Mouse (Mus musculus): ENCODE data around the gene Mblac1. TPM values are rescaled to one million over a fixed set of nuclear protein-coding genes. Genes with fewer than 3 reads are reported as not detected.

The Mblac1 gene
- total RNA-seq (2021), result 7.0 and 8.9 TPM in 2 replicates
- long read RNA-seq, experiment 1, transcript Mblac1-201 (1 exons, 1,308 nt), result major isoform, 18 of 18 reads
- long read RNA-seq, experiment 1, partial matches to known transcripts, result 0 of 18 reads
- long read RNA-seq, experiment 1, other reads (novel, unspliced or antisense), result 0 of 18 reads
- long read RNA-seq, experiment 2, transcript Mblac1-201 (1 exons, 1,308 nt), result major isoform, 6 of 6 reads
- long read RNA-seq, experiment 2, partial matches to known transcripts, result 0 of 6 reads
- long read RNA-seq, experiment 2, other reads (novel, unspliced or antisense), result 0 of 6 reads

DNA sequence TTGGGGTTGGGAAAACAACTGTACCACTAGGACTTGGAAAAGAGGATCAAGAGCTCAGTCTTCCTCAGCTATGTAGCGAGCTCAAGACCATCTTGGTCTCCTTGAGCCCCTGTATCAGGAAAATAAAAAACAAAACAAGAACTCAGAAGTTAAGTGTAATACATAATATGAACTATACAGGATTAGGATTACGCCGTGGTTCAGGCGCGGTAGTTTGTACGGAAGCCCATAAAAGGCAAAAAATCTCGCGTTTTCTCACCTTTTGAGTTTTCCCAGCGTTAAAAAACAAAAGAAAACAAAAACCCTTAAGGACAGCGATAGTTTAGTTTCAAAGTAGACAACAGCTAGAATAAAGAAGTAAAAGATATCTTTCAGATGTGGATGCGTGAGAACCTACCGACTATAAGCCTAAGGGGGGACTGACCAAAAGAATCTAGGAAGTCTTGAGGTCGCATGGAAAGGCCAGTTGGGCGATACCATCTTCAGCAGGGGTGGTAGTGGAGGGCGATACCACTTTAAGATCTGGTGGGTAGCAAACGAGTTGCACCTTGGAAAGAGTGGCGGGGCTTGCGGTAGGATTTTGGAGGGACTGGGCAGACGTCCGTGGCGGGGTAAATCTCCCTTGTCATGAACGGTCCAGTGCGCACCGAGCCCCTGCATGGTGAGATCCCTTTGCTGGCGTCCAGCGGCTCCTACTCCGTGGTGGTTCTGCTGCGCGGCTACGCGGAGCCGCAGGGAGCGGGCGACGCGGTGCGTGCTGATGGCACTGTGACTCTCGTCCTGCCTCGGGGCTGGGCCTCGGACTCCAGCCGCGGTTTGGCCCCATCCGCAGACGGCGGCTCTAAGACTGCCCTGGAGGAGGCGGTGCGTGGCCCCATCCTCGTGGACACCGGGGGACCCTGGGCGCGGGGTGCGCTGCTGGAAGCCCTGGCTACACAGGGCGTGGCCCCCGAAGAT lies at the start of gene Mblac1:
TSS of gene Mblac1 (plus strand) at position 544 of the 957 bp plus-strand sequence.
- DNase-seq, result peak; percentile 90

DNA sequence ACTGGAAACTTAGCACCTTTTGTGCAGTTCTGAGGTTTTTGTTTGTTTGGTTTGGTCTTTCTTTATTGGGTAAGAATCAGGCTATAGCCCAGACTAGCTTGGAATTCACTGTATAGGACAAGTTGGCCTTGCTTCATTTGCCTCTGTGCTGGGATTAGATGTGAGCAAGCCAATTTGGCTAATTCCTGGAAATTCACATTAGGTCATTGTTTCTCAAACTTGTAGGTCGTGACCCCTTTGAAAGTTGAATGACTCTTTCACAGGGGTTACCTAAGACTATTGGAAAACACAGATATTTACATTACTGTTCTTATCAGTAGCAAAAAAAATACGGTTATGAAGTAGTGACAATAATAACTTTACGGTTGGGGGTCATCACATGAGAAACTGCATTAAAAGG lies 39.7 kb upstream of the Mblac1 start:
- DNase-seq, result no peak

DNA sequence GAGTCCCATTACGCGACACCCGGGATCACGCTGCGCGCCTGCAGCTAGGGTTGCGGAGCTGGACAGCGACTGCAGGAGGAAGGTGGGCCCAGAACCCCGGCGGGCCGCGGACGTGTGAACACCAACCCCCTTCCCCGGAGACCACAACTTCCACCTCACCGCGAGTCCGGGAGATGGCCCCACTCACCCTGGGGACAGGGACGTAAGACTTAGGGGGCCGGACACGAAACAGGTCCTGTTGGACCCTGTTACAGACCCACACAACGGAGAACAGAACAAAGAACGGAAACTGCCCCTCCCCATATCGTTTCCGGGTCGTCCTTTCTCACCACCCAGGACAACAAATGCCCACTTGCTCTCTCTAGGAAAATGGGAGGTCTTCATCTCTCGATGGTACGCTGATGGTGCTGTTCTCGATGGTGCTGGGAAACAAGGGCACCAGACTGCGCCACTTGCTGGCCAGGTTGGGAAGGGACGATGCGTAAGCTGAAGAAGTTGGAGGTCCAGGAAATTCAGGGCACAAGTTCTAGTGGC lies 38.6 kb upstream of the Mblac1 start, which contains the start of gene Zfp113:
TSS of gene Zfp113 (minus strand) at position 302 of the 534 bp plus-strand sequence.
- peak; percentile 93 for DNase-seq

DNA sequence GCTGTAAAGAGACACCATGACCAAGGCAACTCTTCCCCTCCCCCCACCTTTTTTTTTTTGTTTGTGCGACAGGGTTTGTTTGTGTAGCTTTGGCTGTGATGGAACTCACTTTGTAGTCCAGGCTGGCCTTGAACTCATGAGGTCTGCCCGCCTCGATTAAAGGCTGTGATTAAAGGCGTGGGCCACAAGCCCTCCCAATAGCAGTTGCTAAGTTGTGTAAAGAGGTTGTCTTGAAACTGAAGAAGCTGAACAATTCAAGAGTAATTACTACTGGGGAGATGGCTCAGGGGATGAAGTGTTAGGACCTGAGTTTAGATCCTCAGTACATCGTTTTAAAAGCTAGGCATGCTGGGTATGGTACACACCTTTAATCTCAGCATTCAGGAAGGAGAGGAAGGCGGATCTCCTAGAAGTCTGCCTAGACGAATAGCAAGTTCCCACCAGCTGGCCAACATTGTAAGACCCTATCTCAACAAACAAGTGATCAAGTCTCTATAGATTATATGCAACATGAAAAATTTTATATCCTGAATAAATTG lies 33.8 kb upstream of the Mblac1 start:
- DNase-seq, result no peak

DNA sequence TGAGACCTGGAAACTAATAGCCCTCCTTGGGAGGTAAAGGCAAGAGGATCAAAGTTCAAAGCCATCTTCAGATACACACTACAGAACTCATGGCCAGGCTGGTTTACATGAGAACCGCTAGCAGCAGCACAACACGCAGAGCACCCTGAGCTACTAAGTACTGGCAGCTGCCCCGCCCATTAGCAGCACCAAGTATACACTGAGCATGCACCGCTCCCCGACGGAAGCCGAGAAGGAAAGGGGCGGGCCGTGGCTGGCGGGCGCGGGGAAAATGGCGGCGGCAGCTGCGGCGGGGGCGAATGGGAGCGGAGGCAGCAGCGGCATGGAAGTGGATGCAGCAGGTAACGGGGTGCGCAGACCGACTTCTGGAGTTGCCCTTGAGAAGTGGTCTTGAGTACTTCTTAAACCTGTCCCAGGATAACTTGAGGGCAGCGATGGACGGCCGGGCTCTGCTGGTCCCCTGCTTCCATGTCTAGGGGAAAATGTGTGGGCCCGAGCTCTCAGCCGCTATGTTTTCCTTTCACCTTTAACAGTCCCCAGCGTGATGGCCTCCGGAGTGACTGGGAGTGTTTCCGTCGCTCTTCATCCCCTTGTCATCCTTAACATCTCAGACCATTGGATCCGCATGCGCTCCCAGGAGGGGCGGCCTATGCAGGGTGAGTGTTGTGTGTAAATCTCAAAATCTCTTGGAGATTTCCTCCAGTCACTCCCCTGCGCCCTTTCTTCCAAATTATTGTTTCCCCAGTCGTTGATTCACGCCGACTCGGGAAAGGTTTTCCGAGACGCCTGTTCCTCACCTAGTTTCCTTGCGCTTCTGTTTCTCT lies 33.1 kb upstream of the Mblac1 start, which contains the start of gene Cops6:
TSS of gene Cops6 (plus strand) at position 230 of the 824 bp plus-strand sequence.
- peak; percentile 98 for DNase-seq

DNA sequence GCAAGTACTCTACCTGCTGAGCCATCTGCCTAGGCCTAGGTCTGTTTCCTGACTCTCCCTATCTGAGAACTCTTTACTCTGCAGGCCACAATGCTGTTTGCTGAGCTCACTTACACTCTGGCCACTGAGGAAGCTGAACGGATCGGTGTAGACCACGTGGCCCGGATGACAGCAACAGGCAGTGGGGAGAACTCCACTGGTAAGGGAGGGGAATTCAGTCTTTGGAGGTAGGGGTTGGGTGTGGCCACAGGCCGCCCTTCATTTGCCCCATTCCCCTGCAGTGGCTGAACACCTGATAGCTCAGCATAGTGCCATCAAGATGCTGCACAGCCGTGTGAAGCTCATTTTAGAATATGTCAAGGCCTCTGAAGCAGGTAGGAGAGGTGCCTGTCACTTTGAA lies 31.1 kb upstream of the Mblac1 start:
- no peak for DNase-seq

DNA sequence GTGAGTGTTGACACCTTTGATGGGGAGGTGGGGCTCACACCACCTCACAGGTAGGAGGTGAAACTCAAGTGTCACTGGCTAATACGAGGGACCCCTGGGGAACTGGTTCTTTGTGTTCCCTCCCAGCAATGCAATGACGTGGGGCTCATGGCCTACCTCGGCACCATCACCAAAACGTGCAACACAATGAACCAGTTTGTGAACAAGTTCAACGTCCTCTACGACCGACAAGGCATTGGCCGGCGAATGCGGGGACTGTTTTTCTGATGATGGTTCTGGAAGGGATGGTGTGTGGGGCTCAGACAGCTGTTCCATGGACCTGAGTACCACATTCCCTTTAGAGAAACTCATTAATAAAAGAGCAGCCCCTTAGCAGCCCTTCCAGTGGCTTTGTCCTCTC lies 30.5 kb upstream of the Mblac1 start:
- no peak for DNase-seq

DNA sequence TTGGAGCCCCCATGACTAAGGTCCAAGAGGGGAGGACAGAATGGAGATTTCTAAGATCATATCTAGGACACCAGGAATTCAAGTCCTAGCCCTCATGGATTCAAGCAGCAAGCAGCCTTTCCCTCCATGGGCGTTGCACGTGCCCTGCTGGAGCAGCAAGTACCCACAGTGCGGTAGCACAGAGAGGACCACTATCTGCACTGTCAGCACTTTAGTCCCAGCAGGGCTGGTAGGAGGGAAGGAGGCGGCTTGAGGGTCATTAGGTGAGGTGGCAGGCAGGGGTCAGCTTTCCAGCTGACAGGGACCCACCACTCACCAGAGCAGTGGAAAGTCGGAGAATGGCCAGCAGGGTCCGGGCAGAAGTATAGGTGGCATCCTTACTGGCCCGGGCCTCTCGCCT lies 28.5 kb upstream of the Mblac1 start:
- DNase-seq, result no peak

DNA sequence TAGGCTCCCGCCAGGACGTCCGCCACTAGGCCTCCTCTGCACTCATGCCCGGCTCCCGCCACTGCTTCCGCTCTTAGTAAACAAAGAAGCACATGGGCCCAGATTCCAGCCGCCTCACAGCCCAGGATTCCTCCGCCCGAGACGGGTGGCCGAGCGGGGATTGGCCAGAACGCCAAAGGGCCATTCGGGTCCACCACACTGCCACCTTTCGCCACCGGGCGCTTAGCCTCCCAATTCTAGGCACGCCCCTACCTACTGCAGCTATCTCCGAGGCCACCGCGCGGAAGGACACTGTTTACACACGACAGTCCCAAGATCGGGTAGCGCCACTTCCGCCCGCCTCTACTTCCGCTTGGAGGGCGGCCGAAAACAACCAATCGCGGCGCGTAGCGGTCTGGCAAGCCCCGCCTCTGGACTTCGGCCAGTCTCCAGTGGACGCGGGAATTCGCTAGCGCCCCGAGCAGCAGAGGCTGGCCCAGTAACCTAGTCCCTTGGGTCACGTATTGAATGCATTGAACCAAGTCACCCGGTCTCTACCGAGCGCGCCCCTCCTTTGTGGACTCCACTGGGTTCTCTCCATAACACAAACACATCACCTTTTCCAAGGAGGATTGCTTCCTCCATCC lies 23.1 kb upstream of the Mblac1 start:
- peak; percentile 98 for DNase-seq

DNA sequence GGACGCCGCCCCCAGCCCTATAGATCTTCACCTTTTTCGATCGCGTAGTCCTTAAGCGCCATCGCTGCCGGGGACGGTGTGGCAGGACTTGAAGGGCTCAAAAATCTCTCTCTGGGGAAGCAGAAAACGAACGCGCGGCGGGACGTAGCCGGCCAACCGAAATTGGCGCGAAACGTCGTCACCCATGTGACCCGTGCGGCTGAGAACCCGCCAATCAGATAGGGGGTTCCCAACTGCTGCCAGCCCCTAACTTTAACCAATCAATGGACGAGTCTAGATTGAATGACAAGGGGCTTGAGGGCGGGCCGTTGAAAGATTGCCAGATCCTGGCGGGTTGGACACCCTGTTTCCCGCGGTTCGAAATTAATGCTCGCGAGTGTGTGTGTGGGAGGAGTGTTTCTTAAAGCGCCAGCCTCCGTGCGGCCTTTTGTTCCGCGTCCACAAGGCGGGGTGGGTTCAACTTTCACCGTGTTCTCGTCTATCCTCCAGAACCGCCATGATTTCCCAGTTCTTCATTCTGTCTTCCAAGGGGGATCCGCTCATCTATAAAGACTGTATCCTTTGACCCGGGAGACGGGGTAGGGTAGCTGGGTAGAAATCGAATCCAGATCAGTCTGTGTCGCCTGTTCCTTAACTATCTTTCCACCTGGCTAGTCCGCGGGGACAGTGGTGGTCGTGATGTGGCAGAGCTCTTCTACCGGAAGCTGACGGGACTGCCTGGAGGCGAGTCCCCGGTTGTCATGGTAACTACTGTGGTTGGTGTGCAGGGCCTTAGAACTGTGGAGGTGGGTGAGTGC lies 22.2 kb upstream of the Mblac1 start, which contains the start of the genes Ap4m1 and Mcm7:
TSS of gene Ap4m1 (plus strand) at position 308 of the 797 bp plus-strand sequence.
TSS of gene Mcm7 (minus strand) at position 728 of the 797 bp plus-strand sequence.
- DNase-seq, result peak; percentile 98

DNA sequence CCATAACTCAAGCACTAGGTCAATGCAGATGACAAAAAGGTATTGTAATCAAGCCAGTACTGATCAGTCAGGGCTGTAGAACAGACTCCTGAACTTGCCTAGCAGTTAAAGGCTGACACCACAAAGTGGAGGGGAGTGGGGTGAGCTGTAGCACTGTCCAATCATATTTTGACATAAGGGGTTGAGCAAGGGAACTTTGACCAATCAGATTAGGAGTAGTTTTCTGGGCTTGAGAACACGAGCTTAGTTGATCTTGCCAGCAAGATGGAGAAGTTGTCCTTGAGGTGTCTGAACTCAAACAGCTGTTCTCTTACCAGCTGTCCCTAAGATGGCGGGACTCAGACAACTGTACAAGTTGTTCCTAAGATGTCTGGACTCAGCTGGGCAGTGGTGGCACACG lies 20.9 kb upstream of the Mblac1 start:
- no peak for DNase-seq

DNA sequence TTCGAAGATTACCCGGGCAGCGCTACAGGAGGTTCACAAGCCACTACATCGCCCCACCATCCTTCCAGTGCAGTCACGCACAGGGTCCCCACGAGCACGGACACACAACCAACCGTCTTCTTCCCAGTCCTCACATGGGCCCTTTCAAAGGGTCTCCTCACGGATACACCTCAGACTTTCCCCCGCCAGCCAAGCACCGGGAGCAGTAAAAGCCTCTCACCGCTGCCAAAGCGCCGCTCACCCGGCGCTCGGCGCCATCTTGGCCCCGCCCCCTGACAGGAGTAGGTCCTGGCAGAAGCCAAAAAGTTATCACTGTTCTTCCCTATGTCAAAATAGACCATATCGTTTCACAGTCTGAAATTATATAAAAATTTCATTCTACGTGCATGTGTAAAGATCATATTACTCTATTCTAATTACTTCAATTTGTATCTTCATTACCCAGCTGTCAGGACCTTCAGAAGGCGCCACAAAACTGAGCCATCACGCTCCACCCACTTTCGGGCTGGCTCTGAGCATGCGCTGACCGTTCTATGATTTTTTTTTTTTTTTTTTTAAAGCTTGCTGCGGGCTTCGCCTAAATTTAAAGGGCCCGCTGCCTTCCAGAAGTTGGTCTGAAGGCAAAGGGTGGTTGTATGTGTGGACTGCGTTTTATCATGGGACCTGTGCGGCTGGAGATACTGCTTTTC lies 7.0 kb upstream of the Mblac1 start, which contains the start of the genes Taf6 and Cnpy4:
TSS of gene Taf6 (minus strand) at position 502 of the 689 bp plus-strand sequence.
TSS of gene Cnpy4 (plus strand) at position 536 of the 689 bp plus-strand sequence.
- DNase-seq, result peak; percentile 88

DNA sequence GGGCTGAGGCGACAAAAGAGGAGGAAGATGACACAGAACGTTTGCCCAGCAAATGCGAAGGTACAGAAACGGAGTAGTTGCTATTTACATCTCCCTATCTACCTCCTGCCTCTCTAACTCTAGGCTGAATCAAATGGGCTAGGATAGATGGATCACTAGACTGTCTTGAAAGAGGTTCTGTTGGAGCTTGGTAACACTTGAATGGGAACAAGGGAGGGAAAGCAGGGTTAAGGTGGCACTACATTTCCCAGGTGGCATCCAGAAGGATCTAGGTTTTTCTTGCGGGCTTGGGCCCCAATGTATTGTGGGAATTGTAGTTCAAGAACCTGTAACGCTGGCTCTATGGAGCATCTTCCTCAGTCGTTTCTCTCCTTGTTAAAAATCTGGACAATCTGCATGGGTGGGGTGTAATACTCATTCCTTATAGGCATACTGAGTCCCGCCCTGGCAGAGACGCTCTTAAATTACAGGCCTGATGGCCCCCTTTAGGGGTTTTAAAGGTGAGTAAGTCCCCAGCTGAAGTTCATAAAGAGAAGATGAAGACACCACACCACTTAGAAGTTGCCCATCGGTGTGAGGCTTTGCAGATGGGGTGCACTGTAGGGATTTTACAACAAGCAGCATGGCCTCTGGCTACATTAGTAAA lies 6.3 kb upstream of the Mblac1 start:
- DNase-seq, result peak; percentile 76

DNA sequence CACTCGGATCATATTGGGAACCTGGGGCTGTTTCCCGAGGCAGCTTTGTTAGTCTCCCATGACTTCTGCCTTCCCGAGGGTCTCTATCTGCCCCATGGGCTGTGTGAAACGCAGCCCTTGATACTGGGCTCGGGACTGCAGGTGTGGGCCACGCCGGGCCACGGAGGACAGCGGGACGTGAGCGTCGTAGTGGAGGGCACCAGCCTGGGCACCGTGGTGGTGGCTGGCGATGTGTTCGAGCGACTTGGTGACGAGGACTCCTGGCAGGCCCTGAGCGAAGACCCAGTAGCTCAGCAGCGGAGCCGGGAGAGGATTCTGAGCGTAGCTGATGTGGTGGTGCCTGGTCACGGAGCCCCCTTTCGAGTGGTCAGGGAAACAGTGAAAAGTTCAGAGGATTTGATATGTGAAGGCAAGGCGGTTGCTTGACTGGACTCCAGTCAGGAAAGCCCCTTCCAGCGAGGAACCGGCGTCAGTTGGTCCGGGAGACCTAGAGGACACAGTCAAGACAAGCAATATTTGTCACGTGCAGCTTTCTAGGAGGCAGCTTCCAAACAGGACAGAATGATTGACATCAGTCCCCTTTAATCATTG lies 736 bp downstream of the Mblac1 start:
- peak; percentile 55 for DNase-seq

DNA sequence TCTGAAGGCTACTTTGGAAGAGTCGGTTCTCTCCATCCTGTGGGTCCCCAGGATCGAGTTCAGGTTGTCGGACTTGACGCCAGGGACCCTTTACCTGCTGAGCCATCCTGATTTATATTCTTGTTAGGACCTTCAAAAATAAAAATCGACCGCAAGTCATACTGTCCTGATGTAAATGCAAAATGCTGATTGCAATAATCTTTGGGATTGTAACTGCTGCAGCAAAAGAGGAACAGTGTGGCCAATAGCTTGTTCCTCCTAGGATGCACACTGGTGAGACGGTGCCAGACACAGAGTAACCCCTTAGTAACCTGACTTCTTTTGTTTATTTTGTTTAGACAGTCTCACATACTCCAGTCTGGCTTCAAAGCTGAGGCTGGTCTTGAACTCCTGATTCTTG lies 1.3 kb downstream of the Mblac1 start:
- no peak for DNase-seq

DNA sequence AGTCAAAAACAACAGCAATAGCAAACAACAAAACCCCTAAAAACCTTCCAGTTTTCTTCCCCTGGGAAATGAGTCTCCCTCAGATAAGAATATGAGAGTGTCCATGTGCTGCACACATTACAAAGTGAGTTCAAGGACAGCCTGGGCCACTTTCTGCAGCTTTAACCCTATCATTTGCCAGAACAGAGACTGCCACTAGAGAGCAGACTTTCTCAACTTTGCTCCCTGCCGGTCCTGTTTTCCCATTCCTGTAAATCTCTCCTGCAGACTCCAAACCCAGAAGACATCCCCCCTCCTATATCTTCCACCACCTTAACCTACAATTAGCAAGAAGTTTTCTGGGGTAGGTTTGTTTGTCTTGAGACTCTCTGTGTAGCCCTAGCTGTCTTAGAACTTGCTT lies 5.5 kb downstream of the Mblac1 start:
- DNase-seq, result peak; percentile 54

DNA sequence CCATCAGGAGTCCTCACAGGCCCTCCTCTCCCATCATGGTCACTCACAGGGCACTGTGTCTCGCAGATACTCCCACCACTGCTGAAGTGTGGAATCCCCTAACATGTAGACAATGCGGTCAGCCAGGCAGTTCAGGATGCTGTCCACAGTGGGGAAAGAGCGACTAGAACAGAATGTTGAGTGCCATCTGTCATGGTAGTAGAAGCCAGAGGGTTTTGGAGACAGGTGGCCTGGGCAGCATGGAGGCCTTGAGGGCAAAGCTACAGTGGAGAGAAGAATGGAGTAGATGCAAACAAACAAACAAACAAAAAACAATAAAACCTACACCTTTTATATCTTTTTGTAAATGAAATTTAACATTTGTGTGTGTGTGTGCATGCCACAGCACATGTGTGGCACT lies 8.0 kb downstream of the Mblac1 start:
- no peak for DNase-seq

DNA sequence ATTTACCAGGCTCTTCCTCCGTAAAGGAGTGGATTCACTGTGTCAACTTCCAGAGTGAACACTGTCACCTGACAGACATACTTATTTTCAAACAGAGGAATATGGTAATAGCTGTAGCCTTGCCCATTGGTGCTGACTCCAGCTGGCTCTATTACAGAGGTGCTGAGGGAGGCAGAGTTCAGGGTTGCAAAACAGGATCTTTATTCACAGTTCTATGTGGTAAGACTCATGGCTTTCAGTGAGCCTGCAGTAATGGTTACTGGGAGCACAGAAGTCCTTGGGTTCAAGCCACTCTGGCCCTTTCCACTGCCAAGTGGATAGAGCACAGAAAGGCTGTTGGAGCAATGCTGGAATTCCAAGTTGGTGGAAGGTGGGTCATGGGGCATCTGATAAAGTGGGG lies 13.1 kb downstream of the Mblac1 start:
- peak; percentile 55 for DNase-seq
